Mouse (Mus musculus) erythroid progenitor cell, adult 5-6 weeks (primary cell): ENCODE measurements around the gene Atr. TPM values are rescaled to one million over a fixed set of nuclear protein-coding genes. Genes with fewer than 3 reads are reported as not detected.
"Not testable (repeated sequence)": the region's sequence is repeated elsewhere in the genome, so short reads cannot be mapped to it uniquely, and the experiment has no call there.

Experiments used
- ATAC-seq: replicated peaks from 2 replicates; pipeline ENCODE4 v1.8.0; 2016; ENCODE audit warnings: moderate number of reproducible peaks, mild to moderate bottlenecking, moderate TSS enrichment, inconsistent platforms; ENCODE audit not compliant: poor library complexity, low FRiP score, severe bottlenecking
- total RNA-seq, 2 experiments: library from RNA; stranded (forward) in 1 of 2; stranded (reverse) in 1 of 2; fragments of 150-400 nt in 1 of 2; fragments of 186-747, 209-891 nt in 1 of 2; gene quantifications; 2 replicates each; pipeline versions ENCODE4 v1.2.3 to v1.2.4; 2015 to 2017; ENCODE audit warnings: low replicate concordance in 2 of 2

The Atr gene
- total RNA-seq, 2 experiments from 2014 or later = 12.3 to 14.3 TPM

DNA sequence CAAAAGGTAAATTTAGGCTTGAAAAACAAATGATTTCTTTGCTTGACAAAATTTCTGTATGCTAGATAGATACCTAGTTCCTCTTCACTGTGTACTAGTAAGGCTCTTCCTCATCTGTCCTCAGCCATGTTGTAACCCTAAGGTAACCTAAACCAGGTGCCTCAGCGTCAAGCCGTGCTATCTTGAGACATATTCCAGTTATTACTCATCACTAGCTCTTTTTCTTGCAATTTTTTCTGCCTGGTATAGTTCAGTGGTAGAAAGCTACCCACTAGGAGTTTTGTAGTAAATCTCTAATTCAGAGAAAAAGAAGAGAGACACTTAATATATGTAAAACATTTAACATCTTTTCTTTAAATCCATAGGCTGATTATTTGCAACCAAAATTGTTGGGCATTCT, 25.4 kb downstream of the Atr start:
- no peak for ATAC-seq

DNA sequence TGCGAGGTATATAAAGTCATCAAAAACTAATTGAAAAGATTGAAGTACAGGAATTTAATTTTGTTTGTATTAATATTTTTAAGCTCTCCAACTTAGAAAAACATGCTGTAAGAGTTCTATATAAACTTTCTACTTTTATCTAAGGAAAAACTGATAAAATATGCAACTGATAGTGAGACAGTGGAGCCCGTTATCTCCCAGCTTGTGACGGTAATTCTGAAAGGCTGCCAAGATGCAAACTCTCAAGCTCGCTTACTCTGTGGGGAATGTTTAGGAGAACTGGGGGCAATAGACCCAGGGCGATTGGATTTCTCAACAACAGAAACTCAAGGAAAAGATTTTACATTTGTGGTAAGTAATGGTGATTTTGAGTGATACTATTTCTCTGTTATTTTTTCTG, 40.0 kb downstream of the Atr start:
- no peak for ATAC-seq

DNA sequence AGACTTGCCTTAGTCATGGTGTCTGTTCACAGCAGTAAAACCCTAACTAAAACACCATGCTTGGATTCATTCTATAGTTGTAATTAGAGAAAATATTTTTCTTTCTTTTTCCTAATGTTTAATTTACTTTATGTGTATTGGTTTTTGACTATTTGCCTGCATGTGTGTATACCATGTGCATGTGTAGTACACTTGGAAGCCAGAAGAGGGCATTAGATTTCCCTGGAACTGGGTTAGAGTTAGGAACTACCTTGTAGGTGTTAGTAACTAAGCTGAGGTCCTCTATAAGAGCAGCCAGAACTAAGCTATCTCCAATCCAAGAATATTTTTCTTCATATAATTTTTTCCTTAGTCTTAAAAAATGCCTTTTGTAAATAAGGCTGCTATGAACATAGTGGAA, 75.5 kb downstream of the Atr start:
- peak; percentile 67; the same call in 1 of the 2 replicates for ATAC-seq

DNA sequence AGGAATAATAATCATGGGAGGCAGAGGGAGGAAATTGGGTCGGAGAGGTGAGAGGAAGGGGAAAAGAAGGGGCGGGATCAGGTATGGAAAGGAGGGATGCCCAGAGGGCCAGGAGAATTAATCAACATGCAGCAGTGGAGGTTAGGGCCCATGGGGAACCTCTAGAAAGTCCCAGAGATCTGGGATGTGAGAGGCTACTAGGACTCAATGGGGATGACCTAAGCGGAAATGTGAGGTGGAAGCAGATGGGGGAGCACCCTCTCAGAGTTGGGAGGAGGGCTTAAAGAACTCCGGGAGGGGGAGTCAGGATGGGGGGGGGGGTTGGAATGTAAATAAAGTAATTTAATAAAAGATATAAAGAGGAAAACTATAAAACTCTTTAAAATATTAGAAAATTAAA, 96.3 kb downstream of the Atr start:
- no peak for ATAC-seq

DNA sequence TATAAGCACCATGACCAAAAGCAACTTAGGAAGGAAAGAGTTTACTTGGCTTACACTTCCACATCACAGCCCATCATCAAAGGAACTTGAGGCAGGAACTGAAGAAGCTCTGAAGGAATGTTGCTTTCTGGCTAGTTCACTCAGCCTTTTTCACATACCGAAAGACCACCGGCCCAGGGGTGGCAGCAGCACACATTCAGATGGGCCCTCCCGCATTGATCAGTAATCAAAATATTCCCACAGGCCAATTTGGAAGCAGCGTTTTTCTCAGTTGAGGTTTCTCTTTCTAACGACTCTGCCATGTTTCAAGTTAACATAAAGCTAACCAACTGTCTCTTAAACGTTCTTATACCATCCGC, 96.8 kb downstream of the Atr start:
- ATAC-seq = peak; percentile 15

DNA sequence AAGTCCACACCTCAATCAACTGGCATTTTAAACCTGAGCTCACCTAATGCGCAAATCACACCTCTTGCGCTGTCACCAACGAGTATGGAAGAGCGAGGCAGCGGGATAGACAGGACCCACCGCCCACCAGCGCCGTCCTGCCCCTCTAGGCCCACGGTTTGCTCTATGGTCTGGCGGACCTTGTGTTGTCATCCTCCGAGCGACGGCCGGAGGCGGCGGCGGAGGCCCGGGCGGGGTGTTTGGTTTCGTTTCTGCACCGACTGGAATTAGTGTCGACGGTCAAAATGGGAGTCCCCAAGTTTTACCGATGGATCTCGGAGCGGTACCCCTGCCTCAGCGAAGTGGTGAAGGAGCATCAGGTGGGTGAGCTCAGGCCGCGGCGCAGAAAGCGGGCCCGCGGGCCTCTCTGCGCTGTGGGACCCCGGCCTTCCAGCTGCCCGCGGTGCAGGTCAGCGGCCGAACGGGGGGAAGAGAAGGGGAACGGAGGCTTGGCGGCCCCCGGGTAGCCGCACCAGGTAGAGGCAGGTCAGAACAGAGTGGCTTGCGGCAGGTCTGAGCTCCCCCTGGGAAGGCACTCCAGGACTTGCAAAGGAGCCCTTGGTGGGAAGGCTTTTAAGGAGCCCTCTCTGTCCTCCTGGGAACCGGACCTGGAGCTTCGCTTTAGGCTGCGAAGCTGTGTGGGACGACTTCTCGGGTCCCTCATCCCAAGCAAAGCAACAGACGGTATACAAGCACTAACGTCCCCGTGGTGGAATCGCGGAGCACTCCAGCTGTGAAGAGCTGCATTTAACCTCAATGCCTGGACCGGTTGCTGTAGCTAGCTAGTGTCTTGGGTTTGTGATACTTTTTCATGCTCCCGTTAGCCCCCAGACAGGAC, 97.4 kb downstream of the Atr start, which contains the start of gene Xrn1:
Gene Xrn1 (plus strand): TSS at position 176 of the 877 bp plus-strand sequence.
- peak; percentile 97 for ATAC-seq

DNA sequence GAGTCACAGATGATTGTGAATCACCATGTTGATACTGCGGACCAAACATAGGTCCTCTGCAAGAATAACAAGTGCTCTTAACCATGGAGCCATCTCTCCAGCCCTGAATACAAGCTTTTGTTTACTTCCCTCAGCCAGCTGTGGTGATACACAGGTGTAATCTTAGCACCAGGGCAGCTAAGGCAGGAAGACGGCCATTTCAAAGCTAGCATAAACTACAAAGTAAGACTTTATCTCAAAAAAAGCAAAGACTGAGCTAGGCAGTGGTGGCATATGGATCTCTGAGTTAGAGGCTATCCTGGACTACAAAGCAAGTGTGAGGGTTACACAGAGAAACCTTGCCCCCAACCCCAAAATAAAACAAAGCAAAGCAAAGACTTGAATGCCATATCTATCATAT, 100.2 kb downstream of the Atr start:
- ATAC-seq = no peak

DNA sequence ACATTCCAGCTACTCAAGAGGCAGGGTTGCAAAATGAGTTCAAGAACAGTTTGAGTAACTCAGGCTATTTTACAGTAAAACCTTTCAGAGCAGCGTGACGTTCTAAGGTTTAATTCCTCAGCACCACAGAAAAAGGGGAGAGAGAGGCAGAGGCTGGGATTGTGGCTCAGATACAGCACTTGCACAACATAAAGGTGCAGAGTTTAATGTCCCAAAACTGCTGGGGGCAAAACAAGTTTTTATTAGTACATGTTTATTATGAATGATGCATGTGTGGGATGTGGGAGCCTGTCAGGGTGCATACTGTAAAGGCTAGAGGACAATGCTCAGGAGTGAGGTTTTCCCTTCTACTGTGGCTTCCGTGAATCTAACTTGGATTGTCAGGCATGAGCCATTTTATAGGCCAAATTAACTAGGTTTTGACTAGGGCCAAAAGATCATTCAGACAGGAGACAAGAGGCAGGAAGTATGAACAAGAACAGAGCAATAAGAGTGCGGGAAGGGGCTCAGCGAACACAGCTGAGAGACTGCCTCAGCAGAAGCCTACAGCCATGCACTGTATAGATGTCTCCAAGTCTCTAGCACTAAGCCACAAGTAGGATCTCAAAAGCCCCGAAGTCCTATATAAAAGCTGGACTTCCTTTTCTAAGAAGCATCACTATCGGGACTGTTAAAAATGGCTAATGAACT, 100.8 kb downstream of the Atr start:
- ATAC-seq = no peak

DNA sequence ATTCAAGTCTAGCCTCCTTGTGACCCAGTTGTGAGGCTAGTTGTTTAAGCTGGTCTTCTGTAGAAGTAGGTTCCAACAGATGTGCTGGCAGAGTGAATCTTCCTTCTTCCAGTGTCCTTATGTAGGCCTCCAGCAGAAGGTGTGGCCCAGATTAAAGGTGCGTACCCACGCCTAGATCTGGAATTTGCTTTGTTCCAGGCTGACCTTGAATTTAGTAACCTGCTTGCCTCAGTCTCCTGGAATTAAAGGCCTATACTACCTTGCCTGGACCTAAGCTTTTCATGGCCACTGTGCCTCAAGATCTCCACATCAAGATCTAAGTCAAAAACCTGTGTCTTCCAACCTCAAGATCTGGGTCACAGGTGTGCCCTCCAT, 101.3 kb downstream of the Atr start:
- ATAC-seq = not testable (repeated sequence)

DNA sequence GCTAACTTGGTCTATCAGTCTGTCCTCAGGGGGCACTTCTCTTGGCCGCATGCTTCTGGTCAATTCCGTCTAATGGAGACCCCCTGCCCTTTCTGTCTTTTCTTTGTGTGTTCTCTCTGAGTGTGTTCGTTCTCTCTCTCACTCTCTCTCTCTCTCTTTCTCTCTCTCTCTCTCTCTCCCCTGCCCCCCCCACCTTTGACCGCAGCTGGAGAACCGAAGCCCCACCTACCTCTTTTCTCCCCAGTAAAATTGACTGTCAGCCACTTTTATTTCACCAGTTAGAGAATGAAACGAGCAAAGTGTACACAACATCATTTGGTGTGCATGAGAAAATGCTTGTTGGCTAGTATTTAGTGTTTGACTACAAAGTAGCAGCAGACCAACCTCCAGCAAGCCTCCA, 101.8 kb downstream of the Atr start:
- ATAC-seq = no peak

DNA sequence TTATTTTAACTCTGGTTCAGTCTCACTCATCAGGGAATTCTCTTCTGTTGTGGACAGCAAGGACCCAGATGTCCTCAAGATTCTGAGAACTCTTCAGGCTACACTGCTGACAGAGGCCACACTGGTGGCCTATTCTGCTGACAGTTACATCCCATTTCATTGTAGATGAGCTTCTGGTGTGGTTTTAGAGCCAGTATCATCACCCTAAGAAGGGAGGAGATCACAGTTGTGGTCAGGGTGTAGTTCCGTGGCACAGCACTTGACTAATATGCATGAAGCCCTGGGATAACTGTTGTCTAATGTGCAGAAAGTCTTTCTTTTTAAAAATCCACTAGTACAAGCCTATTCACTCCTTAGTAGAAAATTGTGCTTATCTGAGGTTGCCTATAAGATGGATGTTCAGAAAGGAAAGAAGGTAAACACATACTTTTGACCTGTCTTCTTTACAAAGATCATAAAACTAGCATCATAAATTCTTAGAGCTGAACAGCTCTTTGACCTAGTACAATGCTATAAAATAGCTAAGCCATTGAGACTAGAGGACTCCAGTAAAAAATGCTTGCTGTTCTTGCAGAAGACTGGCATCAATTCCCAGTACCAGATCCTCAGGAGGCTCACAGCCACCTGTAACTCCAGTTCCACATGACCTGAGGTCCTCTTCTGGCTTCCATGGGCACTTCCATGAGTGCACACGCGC, 102.5 kb downstream of the Atr start:
- no peak for ATAC-seq

DNA sequence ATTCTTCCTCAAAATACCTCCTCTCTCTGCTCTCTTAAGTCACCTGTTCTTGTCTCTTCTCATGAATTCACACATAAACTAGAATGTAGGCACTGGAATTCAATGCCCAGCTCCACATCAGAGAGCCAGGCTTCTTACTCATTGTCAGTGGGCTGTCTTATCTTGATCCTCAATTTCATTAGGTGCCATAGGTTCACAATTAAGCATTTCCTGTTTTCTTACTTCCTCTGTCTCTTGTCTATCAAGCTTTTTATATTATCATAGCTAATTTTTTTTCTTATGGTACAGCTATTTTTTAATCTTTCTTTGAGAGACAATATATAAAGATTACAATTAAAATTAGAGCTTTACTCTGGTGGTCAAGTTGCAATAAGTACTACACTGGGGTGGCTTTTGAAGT, 103.7 kb downstream of the Atr start:
- no peak for ATAC-seq

DNA sequence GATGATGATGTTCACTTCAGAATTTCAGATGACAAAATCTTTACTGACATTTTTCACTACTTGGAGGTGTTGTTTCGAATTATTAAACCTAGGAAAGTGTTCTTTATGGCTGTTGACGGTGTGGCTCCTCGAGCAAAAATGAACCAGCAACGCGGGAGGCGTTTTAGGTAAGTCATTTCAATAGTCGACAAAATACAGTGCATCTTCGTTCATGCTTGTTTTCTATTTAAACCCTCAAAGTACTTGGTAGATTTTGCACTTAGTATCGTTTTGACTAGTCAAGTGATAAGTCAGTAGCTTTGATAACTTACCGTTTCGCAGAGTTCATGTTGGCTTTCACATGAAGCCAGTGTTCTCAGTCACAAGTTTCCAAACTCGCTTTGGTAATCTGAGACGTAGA, 106.6 kb downstream of the Atr start:
- no peak for ATAC-seq

DNA sequence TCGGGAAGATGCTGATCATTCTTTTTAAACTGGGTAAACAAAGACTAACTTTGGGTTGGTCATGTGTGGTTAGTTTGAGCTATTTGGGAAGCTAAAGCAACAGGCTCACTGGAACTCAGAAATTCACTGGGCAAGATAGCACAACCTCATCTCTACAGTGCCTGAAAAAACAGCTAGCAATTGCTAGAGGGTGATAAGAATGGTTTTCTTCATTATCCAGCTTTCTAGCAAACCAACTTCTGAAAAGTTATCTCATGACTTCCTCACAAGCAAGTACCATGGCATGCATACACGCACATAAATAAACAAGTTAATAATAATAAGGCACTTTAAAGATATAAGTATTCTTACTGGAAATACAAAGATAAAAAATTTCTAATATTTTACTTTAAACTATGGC, 120.9 kb downstream of the Atr start:
- ATAC-seq = no peak

DNA sequence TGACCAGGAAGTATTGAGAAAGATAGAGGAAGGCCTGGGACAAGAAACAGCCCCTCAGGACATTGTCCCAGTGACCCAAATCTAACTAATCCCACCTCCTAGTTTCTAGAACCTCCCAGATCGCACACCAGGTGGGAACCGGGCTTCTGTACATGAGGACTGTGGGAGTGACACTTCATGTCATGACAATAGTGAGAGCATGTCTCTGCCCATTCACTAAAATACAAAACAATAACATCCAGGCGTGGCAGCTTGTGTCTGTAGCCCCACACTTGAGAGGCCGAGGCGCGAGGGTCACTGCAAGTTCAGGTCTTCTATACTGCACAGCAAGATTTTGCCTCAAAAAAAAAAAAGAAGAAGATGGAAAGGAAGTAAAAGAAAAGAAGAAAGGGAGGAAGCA, 122.5 kb downstream of the Atr start:
- no peak for ATAC-seq

DNA sequence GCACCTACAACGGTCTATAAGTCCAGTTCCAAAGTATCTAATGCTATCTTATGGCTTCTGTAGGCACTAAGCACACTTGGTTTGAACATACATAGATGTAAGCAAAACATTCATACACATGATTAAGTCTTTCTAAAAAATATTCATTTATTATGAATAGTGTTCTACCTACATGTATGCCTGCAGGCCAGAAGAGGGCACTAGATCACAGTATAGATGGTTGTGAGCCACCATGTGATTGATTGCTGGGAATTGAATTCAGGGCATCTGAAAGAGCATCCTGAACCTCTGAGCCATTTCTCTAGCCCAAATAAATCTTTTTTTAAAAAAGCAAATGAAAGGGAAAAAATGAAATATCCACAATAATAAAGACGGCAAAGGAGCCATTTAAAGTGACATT, 134.9 kb downstream of the Atr start:
- ATAC-seq = no peak

Other genes with a start within 250 kb of the Atr start
- not detected in 2 replicates for gene Pcolce2, start 220.0 kb upstream of the Atr start, total RNA-seq (2015; ENCODE audit: low replicate concordance)
- not detected in 2 replicates for gene Pcolce2, start 220.0 kb upstream of the Atr start, total RNA-seq (2017; ENCODE audit: low replicate concordance)
- not detected in 2 replicates for gene Trpc1, start 107.2 kb upstream of the Atr start, total RNA-seq (2015; ENCODE audit: low replicate concordance)
- gene Trpc1, start 107.2 kb upstream of the Atr start, total RNA-seq (2017; ENCODE audit: low replicate concordance) = not detected in 2 replicates
- 0.36 TPM in 1 of 2 replicates, not detected in the other for gene Pls1, start 12.3 kb upstream of the Atr start, total RNA-seq (2015; ENCODE audit: low replicate concordance)
- not detected in 2 replicates for gene Pls1, start 12.3 kb upstream of the Atr start, total RNA-seq (2017; ENCODE audit: low replicate concordance)
- 37.5 and 39.8 TPM in 2 replicates for gene Xrn1, start 97.2 kb downstream of the Atr start, total RNA-seq (2015; ENCODE audit: low replicate concordance)
- gene Xrn1, start 97.2 kb downstream of the Atr start, total RNA-seq (2017; ENCODE audit: low replicate concordance) = 43.0 and 55.6 TPM in 2 replicates